Mouse (Mus musculus): ENCODE data around the gene Opcml.

DNA sequence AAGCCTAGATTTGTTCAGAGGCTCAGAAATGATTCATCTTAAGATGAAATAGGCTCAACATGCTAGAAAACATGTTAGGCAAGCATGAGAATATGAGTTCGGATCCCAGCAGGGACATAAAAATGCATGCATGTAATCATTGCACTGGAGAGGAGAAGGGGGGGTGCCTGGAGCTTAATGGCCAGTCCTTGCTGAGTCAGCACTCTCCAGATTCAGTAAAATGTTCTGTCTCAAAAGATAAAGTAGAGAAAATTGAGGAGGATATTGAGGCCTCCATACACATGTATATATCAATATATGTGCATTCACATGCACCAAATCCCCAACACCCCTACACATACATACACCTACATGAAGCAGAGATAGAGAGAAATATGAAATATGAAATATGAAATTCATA is 889.7 kb downstream of the Opcml start:
- no peak for TF ChIP-seq CTCF (conservative IDR thresholded peaks at IDR 0.05; ENCODE audit: low read length)
- TF ChIP-seq POU5F1 (IDR thresholded peaks at IDR 0.05; ENCODE audit: borderline replicate concordance, low read length): no peak
- no peak for TF ChIP-seq NANOG (IDR thresholded peaks at IDR 0.05; ENCODE audit: borderline replicate concordance, low read length)
